Mouse (Mus musculus): ENCODE data around the gene Dab2.

DNA sequence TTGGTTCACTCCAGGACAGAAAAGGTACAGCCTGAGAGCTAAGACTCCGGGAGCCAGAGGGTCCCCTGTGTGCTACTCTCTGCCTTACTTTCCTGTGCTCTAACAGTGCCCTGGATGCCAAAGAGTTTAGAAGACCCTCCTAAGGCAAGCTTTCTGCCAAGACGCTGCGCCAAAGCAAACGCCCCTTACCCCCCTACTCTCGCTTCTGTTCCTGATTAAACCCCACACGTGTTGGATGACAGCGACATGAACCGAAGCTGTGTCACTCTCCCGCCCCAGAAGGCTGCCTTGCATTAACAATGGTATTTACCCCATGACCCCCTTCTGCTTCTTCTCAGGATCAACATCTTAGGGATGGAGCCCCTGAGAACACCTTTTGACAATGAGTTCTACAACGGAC is 167.4 kb downstream of the Dab2 start:
- TF ChIP-seq CTCF (IDR thresholded peaks at IDR 0.05; ENCODE audit: low read depth) = no peak
- TF ChIP-seq EP300 (optimal IDR thresholded peaks at IDR 0.05) = no peak

Data from stomach, postnatal 0 days (tissue).